Mouse (Mus musculus) thymus, postnatal 4 days (tissue): ENCODE results near the gene Pip5k1b.

Experiments used
- DNase-seq: peaks from one replicate; pipeline ENCODE4 v3.0.0; 2021

Pip5k1b gene

DNA sequence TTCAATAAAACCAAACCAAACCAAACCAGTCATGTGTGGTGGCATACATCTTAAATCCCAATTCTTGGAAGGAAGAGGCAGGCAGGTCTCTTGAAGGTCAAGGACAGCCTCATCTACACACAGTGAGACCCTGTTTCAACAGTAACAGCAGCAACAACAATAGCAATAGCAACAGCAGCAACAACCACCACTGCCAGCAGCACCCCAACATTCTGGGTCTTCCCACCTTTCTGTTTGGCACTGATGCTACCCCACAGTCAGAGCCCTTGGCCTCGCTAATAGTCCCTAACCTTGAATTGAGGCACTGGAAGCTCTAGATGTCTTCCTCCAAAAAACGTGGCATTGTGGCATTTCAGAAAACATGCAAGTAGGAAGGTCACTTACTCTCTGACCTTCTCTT, 225.3 kb downstream of the Pip5k1b start:
- no peak for DNase-seq

DNA sequence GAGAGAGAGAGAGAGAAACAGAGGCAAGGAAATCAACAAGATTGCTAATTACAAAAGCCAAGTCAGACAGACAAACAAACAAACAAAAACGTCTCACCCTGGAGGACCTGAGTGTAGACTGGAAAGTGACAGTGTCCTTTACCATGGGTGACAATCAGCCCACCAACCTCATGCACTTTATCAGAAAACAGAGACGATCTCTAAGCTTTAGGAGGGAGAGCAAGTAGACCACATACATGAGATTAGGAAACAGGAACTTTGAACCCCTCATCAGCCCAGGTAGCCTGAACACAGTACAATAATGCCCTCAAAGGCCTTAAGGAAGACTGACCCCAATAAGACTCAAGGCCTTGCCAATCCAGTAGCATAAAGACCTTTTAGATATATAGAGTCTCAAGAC, 227.8 kb downstream of the Pip5k1b start:
- no peak for DNase-seq

DNA sequence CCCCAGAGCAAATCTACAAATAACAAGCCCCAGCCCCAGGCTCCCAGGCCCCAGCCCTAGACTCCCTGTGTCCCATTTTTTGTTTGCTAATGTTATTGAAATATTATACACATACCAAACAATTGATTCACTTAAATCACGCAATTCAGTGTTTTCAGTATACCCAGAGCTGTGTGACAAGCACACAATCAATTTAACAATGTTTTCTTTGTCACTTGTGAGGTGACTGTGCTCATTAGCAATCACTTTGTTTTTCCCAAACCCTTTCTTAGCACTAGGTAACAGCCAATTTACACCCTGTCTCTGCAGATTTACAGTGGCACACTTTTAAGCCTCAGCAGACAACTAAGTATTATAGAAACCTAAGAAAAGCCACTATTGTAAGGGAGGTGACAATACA, 228.7 kb downstream of the Pip5k1b start:
- DNase-seq, result no peak

DNA sequence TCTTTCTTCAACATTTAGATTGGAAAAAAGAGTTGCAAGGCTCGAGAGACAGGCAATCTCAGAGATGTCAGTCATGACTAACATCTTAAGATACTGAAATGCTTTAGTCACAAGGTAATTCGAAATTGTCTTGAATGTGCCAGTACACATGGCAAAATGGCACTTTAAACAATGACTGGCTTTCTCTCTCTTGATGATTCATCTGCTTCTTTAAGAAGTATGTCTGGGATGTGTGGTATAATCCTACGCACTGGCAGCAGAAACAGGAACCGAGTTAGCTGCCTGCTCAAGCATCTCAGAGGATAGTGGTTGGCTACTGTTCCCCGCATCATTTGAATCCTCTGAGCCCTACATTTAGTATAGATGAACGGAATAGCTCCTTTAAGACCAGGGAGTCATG, 230.0 kb downstream of the Pip5k1b start:
- no peak for DNase-seq

DNA sequence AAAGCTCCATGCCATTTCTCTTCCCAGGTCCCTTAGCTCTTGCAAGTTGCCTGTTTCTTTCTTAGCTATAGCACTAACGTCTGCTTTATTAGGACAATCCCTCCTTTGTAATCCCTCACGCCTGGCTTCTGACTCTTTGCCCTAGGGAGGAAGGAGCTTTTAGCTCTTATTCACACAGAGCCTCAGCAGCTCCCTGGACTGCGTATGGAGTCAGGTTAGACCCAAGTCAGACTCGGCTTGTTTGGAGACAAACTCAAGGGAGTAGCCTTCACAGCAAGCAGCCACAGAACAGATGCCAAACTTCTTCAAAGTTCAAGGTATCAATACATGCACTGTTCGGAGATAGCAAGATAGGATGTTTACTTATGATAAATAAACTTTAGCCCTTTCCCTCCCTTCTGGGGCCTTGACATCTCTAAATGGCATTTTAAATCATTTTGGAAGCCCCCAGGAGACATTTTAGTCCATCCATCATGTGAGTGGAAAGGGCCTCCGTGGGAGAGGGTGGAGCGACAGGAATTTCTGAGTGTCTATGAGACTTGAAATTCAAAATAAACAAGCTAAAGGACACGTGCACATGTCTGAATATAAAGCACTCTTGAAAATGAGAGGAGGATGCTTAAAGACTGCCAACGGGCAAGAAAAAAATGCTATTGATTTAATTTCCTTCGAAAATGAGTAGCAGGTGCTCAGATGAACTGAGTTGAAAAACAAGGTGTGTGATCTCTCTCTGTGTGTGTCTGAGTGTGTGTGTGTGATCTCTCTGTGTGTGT, 231.6 kb downstream of the Pip5k1b start:
- DNase-seq, result no peak

DNA sequence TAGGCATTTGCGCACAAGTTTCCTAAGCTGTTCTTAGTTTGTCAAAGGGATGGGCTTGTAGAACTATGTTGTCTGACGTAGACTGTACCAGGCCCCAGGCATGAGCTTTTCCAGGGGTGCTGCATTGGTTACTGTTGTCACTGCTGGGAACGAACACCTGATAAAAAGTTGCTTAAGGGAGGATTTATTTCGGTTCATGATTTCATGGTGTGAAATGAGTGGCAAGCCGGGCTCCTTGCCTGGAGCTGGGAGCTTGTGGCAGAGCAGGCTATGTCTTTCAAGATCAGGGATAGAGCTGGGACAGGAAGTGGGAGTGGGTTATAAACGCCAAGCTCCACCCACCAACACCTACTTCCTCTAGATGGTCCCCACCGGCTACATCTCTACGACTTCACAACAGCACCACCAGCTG, 233.8 kb downstream of the Pip5k1b start:
- DNase-seq, result no peak

DNA sequence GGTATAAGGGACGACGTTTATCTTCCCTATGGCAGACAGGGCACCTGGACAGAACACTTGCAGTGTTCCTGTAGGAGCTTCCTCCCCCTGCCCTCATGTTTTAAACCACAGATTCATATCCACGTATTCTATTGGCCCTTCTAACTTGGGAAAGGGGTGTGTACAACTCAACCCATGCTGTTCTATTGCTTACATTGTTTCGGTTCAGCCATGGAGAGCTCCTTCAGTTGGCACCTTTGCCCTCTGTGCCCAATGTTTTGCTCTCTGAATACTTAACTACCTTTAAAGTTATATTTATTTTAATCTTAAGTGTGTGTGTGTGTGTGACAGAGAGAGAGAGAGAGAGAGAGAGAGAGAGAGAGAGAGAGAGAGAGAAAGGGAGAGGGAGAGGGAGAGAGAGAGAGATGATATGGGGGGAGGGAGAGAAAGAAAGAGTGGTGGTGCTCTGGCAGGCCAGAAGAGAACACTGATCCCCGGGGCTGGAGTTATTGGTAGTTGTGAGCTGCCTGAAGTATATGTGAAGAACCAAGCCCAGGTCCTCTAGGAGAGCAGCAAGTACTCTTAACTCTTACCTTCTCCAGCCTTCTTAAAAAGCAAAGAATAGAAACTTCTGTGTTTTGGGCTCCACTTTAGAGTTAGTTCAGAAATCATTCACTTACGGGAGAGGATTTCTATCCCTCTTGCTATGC, 234.3 kb downstream of the Pip5k1b start:
- DNase-seq, result no peak

DNA sequence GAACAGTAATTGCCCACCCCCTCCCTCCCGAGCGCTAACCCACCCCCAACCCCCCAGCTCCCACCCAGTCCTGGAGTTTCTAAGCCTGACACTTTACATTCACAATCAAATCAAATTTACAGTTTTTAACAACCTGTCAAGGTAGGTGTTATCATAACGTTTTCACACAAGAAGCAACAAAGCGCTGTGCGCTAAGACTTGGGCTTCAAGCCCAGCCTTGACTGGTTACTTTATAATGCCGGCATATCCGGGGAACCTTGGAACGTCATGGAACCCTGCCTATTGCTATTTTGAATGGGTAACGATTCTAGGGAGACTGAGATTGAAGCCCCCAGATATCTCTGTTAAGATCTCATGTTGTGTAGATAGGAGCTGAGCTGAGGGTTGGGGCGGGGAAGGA, 237.5 kb downstream of the Pip5k1b start:
- no peak for DNase-seq

DNA sequence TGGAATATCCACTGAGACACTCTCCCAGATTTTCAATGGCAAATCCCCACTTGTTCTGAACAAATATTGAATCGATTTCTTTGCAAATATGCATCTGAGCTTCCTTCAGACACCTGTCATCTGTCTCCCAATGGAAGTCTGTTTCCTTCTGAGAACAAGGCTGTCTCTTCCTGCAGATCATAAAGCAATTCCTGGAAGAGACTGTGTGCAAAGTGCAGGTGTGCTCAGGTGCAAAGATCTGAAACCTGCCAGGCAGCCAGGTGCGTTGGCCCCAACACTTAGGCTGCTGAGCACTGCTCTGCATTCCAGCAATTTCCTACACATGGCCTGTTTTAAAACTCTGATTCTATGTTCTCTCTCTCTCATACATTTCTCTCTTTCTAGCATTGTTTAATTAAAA, 237.9 kb downstream of the Pip5k1b start:
- no peak for DNase-seq

DNA sequence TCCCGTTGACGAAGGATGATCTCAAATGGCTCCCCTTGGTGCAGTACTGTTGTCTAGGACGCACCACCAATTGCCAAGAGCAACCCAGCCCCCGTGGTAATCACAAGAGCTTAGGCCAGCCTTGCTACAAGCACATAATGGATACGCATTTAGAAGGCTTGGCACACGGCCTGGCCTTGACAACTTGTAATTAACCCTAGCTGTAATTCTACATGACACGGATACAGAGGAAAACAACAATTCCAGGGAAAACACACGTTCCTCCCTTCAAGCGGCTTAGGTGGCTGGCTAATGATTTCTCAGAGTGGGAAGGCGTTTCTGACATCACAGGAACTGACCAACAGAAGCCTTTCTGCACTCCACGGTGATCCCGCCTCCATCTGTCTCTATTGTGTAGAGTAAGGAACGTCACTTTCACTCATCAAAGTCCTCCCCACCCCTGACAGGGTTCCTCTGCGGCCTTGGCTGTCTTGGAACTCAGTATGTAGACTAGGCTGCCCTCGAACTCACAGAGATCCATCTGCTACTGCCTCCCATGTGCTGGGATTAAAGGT, 238.6 kb downstream of the Pip5k1b start:
- DNase-seq, result no peak

DNA sequence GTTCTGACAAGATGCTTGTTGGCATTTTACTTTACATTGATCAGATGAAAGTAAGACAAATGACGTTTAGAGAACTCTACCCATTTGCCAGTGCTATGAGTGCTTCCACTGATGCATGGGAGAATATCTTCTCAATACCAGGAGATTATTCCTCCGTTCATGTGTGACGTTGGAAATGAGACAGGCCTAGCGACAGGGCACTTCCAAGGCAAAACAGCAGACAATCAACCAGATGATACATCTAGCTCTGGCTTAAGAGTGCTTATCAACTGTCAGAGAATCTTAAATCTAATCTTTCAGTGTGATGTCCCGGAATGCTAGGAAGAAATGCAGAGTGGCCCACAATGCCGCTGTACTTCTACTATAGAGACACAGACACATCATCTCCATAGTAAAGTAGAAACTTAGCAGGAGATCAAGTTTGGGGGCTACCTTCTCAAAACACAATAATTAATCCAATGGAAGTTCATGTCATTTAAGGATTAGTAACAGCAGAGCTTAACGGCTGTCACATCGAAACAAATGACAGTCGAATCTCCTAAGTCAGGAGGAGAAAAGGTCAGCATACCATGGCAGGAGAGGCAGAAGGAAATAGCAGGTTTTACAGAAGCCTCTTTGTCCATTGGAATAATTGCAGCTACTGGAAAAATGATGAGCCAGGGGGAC, 239.5 kb downstream of the Pip5k1b start:
- DNase-seq, result no peak

DNA sequence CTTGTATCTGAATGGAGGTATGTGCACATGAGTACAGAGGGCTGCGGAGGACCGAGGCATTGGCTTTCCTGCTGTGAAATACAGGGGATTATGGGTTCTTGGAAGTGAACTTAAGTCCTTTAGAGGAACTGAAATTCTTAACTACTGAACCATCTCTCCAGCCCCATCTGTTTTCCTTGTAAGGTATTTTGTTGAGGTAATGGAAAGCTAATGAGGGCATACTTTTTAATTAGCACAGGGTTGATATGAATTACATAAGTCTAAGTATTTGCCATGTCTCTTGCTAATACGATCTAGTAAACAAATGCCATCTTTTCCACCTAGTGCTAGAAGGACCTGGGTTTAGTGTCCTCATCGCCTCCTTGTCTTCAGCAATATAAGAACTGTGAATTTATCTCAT, 240.4 kb downstream of the Pip5k1b start:
- DNase-seq, result no peak

DNA sequence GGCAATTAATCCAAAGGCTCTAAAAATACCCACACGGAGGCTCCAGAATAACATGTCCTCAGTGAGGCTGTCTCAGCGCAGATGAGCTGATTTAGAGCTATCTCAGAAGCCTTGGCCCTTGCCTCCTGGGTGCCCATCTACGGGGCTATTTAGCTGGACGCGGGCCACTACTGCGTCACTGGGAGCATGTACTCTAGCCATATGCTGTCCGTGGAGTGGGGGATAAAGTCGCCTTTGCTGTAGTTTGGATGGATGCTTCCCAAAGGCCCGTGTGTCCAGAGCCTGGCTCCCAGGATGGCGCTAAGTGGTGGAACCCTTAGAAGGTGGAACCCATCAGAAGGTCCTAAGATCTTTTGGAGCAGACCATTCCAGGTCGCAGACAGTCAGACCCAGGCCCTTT, 241.0 kb downstream of the Pip5k1b start:
- DNase-seq, result no peak

DNA sequence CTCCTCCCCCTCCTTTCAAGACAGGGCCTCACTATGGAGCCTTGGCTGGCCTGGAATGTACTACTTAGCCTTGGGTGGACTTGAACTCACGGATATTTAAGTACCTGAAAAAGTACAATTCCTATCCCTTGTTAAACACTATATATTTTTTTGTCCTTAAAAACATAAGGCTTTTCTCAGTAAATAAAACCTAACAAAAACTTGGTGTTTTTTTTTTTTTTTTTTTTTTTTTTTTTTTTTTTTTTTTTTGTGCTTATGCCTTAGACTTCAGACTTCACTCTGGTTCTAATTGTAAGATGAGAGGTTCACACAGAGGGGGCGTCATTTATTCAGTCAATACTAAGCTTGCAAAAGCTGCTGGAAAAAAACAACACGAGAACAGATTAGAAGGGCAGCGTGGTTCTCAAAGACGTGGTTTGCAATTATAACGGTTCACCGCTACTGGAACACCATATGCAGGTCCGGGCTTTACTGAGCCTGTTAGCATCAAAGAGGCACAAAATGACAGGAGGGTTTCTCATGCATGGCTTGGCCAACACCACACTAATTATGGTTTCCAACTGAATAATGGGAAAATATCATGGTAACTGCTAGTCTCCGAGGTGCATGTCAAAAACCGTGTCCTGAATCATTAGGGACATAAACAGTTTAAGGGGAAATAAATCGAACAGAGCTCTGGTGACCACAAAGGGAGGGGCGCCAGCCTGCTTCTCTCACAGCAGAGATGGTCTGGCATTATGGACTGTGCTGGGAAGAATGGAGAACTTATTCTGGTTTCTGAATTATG, 242.9 kb downstream of the Pip5k1b start:
- DNase-seq, result no peak

DNA sequence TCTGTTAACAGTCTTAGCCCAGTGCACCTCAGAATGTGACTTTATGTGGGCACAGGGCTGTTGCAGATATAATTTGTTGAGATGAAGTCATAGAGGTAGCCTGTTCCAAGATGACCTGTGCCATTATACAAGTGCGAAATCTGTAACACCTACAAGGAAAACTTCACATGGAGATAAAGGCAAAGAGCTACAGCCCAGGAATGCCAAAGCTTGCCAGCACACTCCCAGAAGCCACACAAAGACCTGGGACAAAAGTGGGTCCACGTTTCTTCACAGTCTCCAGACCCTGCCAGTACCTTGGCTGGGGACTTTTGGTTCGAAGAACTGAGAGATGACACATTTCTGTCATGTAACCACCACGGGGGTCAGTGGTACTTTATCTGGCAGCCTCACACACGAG, 243.6 kb downstream of the Pip5k1b start:
- DNase-seq, result no peak

DNA sequence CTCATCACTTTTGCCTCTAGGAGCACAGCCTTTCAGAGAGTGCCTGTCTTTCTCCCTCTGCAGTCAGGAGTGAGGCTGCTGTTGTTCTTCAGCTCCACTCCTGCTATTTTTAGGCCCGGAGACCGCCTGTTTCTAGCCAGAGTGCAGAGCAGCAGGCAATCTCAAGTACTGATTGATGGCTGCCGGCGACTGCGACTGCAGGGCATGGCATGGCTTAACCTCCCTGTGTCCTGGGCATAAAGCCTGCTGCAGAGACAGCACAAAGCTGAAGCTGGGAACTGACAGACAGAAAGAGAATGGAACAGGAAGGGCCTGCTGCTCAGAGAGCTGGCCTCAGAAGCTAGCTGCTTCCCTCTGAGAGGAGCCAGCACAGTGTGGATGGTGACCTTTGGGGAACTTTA, 247.4 kb downstream of the Pip5k1b start:
- no peak for DNase-seq

DNA sequence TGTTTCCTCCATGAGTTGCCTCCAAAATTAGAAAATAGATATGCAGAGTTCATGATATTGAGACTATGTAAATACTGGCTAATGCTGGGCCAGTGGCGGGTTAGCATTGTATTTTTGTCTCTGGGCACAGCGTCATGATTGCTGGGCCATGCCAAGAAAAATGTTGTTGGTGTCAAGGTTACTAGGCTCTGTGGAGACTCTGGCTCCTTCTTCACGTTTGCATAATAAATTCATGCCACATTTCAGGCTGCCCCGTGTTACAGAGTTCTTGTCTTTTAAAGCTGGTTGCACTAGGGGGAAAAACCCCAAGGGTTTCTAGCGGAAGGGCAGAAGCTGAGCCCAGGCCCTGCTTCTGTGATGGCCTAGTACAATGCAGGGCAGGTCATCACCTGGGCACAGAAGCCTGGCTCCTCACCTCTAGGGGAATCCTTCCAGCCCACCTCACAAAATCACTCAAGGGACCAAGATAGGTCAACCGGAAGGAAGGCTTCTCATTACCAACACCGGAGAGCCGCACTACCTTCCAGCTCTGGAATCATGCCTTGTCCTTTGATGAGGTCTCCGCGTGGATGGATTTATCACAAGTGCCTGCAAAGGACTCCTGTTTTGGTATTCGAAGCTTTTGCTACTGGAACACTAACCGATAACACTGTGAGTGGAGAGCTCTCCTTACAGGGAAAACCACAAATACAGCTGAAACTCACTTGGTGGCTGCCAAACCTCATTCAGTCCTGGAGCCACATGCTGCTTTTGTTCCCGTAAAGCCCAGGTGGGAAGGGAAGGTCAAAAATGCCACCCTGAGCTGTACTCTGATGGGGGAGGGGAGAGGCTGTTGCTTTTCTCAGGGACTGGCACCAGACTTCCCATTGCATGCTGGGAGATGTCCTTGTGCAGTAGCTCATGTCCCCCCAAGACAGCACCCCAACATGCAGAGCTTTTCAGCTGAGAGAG, 248.1 kb downstream of the Pip5k1b start:
- DNase-seq, result peak; percentile 12

DNA sequence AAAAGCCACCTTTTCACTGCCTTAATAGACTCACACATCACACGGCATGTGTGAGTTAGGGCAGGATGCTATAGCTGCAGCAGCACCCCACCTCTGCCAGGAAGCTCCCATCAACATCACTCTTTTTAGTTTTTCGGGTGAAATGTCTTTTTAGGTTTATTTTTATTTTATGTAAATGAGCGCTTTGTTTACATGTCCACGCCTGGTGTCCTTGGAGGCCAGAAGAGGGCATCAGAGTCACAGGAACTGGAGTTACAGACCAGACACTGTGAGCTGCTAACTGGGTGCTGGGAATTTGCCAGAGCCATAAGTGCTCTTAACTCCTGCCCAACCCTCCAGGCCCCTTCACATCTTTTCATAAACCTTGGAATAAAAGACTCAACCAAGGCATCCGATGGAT, 249.3 kb downstream of the Pip5k1b start:
- DNase-seq, result no peak

DNA sequence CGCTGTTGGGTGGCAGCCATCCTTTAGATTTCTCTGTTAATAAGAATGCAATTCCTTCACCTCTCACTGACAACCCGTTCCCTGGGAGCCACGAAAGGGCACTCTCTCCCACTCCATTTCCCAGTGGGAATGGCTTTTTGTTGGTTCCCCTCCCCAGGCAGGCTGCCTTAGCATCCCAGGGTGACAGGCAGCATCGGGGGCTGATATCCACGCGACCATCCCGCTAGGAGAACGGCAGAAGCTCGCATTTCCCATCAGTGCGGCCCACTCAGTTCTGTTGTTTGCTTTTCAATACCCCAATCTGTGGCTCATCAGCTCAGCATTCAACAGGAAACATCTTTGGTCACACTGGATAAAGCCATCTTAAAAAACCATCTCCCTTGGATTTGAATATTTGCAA, 253.5 kb downstream of the Pip5k1b start:
- DNase-seq, result no peak

DNA sequence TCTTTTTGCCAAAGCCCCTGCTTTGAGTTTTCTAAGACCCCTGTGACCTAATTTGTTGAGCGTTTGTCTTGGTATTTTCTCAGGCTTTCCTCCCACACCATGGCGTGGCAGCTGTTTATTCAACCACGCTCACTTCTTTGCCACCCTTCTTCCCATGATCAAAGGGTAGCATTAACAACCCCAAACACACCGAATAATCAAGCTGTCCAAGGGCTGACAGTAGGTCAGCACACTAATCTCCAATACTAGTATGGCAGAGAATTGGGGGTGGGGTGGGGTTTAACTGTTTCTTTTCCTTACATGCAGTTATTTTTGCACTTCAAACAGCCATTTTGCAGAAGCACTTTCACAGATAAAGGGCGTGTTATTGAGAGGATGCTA, 253.9 kb downstream of the Pip5k1b start:
- DNase-seq, result no peak

DNA sequence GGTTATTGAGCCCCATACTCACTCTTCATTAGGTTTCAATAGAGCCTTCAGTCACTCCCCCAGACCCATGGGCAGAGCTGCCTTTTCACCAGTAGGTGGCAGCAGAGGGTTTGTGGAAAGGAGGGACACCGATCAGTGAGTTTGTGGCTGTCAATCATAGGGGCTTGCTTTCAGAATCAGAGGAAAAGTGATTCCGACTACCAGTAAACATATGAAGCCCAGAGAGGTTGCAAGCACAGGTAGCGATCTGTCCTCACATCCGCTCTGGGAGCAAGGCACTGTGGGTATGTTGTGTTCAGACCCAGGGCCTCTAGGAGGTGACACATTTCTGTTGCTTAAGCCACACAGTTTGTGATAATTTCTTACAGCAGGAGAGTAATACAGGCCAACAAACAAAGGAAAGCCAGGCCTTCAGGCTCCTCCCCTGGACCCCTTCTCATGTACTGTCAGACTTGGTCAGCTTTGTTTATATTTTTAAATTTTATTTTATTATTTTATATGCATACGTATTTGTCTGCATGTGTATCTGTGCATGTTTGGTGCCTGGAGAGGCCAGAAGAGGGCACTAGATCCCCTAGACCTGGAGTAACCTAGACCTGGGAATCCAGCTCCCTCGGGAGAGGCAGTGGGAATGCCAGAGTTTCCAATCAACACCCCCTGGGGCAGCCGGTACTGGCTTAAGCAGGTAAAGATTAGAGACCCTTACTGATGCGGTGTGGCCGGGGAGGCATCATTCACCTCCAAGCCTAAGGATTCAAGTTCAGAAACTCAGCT, 254.5 kb downstream of the Pip5k1b start:
- DNase-seq, result peak; percentile 86
